Mouse (Mus musculus): ENCODE data around the gene Napsa.
A peak's percentile ranks its signal among the peaks of the same experiment; 100 is the strongest.

The Napsa gene

GRCm38 (mm10) chr7:44570989-44571388 is 1.2 kb upstream of the Napsa start:
- DNase-seq (ENCODE audit: low read depth, low spot score): peak; percentile 80

- DNase-seq (ENCODE audit: low read depth, low spot score): no peak
These were observed 369 bp upstream of the Napsa start for GRCm38 (mm10) chr7:44571811-44572210.

GRCm38 (mm10) chr7:44572956-44573484 is 840 bp downstream of the Napsa start:
- peak; percentile 78 for DNase-seq (ENCODE audit: low read depth, low spot score)

DNA sequence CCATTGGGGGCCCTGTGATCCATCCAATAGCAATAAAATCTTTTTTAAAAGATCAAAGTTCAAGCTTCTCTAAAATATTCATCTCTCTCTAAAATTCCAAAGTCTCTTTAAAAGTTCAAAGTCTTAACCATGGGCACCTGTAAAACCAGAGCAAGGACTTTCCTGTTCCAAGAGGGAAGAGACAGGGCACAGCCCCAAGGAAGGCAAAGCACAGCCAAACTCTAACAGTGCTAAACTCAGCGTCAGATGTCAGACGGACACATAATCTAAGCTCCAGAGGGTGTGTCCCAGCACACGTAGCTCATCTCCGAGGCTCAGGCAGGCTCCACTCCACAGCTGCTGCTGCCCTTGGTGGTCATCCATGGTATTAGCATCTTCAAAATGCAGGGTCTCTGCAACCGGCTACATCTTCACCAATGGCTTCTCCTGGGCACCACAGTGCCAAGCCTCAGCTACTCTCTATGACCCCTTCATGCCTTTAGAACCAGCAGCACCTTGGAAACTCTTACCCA is 4.2 kb downstream of the Napsa start:
- no peak for DNase-seq (ENCODE audit: low read depth, low spot score)

GRCm38 (mm10) chr7:44581637-44582036 is 9.5 kb downstream of the Napsa start:
- no peak for DNase-seq (ENCODE audit: low read depth, low spot score)

GRCm38 (mm10) chr7:44582709-44583108 is 10.5 kb downstream of the Napsa start:
- DNase-seq (ENCODE audit: low read depth, low spot score): no peak

DNA sequence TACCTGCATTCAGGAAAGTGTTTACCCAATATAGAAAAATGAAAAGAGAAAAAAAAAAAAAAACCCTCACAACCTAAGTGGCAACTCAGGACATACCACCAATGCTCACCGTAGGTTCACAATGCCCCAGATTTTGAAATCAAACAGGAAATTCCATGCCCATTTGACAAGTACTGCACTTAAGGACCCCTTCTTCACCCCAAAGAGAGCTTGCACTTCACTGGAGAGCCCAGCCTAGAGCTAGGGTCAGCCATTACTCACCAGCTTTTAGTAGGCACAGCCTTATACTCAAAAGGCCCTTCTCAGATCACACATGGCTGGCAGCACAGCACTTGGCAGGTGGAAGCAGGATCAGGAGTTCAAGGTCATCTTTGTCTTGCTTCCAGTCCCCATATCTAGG is 11.0 kb downstream of the Napsa start:
- DNase-seq (ENCODE audit: low read depth, low spot score): no peak

GRCm38 (mm10) chr7:44584265-44584804 is 12.2 kb downstream of the Napsa start:
- DNase-seq (ENCODE audit: low read depth, low spot score): no peak

DNA sequence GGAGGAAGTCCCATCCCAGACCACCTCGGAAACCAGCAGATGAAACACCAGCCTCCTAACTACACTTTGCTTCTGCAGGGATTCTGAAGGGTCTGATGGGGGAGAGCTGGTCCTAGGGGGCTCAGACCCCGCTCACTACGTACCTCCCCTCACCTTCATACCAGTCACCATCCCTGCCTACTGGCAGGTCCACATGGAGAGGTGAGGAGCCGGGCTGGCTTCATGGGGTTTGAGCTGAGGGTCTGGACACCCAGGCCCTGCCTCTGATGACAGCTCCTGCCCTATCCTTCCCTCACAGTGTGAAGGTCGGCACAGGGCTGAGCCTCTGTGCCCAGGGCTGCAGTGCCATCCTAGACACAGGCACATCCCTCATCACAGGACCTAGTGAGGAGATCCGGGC is 12.7 kb downstream of the Napsa start:
- no peak for DNase-seq (ENCODE audit: low read depth, low spot score)

DNA sequence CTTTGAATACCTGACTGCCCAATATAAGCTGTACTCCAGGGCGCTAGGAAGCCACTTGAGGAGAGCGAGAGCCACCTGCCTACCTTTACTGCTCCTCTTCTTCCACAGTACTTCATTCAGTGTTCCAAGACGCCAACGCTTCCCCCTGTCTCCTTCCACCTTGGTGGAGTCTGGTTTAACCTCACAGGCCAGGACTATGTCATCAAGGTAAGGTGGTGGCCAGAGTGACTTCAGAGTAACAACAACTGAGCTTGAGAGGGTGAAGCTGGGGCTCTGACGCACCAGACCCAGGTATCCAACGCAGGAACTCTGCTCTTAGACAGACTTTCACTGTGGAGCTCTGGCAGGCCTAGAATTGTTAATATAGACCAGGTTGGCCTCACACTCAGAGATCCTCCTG is 13.4 kb downstream of the Napsa start:
- no peak for DNase-seq (ENCODE audit: low read depth, low spot score)

GRCm38 (mm10) chr7:44586518-44586917 is 14.3 kb downstream of the Napsa start:
- DNase-seq (ENCODE audit: low read depth, low spot score): no peak

DNA sequence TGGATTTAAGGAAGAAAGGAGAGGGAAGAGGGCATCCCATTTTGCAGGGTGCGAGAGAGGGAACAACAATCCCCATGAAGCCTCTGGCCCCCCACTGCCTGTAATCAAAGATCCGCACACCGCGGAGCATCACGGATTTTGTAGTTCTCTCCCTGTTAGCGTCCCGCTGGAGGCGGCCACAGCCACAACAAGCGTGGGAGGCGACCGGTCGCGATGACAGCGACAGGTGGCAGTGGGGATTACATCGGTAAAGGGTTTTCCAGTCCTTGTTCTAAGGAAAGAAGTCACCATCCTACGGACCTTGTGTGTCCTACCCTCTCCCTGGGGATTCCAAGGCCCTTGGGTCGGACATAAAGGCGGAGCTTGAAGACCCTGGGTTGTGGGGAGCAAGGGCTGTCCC is 14.8 kb downstream of the Napsa start:
- no peak for DNase-seq (ENCODE audit: low read depth, low spot score)

GRCm38 (mm10) chr7:44587676-44588075 is 15.5 kb downstream of the Napsa start:
- DNase-seq (ENCODE audit: low read depth, low spot score): no peak

- no peak for DNase-seq (ENCODE audit: low read depth, low spot score)
These were observed 16.2 kb downstream of the Napsa start for GRCm38 (mm10) chr7:44588338-44588737.

- DNase-seq (ENCODE audit: low read depth, low spot score): peak; percentile 88
These were observed 17.0 kb downstream of the Napsa start for GRCm38 (mm10) chr7:44589149-44589548.

GRCm38 (mm10) chr7:44589946-44590345 is 17.8 kb downstream of the Napsa start:
- peak; percentile 55 for DNase-seq (ENCODE audit: low read depth, low spot score)

GRCm38 (mm10) chr7:44590402-44591347 is 18.5 kb downstream of the Napsa start, which contains the start of gene Kcnc3:
Gene Kcnc3 (plus strand): TSS chr7:44590664.
- DNase-seq (ENCODE audit: low read depth, low spot score): peak; percentile 98

DNA sequence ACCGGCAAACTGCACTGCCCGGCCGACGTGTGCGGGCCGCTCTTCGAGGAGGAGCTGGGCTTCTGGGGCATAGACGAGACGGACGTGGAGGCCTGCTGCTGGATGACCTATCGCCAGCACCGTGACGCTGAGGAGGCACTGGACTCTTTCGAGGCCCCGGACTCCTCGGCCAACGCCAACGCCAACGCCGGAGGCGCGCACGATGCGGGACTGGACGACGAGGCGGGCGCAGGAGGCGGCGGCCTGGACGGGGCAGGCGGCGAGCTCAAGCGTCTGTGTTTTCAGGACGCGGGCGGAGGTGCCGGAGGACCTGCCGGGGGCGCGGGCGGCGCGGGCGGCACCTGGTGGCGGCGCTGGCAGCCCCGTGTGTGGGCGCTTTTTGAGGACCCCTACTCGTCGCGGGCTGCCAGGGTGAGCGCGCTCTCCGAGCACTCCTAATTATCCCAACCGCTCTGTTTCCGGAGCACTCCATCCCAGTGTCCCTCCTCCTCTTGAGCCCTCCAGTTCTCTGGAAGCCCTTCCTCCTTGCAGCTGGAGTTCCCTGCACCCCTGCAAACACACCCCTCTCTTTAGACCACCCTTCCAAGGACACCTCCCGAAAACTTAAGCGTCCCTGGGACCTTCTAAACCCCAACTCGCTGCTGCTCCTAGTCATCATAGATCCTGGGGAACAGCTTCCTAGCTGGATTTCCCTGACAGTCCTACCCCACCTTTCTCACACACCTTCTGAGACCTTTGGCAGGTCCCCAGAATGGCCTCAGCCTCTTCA is 19.4 kb downstream of the Napsa start:
- DNase-seq (ENCODE audit: low read depth, low spot score): peak; percentile 57

- DNase-seq (ENCODE audit: low read depth, low spot score): no peak
These were observed 20.9 kb downstream of the Napsa start for GRCm38 (mm10) chr7:44593051-44593450.

DNA sequence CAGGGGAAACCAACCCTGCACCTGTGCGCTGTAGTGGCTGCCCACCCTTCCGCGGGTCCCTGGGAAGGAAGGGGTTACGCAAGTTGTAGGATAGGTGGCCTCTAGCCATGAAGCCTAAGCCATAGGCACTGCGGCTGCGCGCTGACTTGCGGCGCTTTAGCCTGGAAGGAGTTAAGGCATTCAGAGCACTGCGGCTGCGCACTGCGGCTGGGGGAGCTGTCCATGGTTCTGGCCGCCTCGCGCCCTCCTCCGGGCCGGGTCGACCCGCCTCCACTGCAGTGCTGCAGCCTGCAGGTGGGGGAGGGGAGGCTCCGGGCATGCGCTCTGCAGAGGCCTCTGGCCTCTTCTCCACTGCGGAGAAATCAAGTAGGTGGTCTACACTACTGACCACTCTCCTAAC is 21.6 kb downstream of the Napsa start:
- DNase-seq (ENCODE audit: low read depth, low spot score): no peak

GRCm38 (mm10) chr7:44594291-44594690 is 22.1 kb downstream of the Napsa start:
- DNase-seq (ENCODE audit: low read depth, low spot score): no peak

GRCm38 (mm10) chr7:44595131-44595561 is 23.0 kb downstream of the Napsa start:
- no peak for DNase-seq (ENCODE audit: low read depth, low spot score)
